Mouse (Mus musculus): ENCODE data around the gene Ints2.

DNA sequence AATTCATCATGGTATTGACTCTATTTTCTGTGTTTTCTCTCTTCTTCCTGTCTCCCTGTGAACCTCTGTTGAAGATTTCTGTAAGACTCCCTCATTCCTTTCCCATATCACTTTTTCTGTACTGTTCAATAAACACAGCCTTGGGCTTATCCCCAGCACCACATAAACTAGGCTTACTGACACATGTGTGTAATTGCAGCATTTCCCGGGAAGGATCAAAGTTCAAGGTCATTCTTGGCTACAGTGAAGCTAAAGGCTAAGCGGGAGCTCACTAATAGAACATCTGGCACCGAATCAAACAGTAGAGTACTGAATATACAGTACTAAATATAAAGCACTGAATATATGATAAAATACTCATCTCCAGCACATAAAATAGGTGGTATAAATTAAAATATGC, 81.5 kb downstream of the Ints2 start:
- TF ChIP-seq MAX (IDR thresholded peaks at IDR 0.05; ENCODE audit: low read depth) (no peak), POLR2A (IDR thresholded peaks at IDR 0.05; ENCODE audit: insufficient read length, low read depth) (no peak), E2F4 (IDR thresholded peaks at IDR 0.05; ENCODE audit: insufficient read depth) (no peak), TCF12 (IDR thresholded peaks at IDR 0.05; ENCODE audit: insufficient read depth, poor library complexity, severe bottlenecking) (no peak), SRF (IDR thresholded peaks at IDR 0.05; ENCODE audit: control insufficient read depth, insufficient read length, low read depth) (no peak), MYOD1 (IDR thresholded peaks at IDR 0.05; ENCODE audit: control insufficient read depth in 1 of 3, insufficient read length in 2 of 3, low read depth in 2 of 3) (no peak)
